Mouse (Mus musculus): ENCODE results near the gene Nedd9. TPM values are rescaled to one million over a fixed set of nuclear protein-coding genes. Genes with fewer than 3 reads are reported as not detected.

The Nedd9 gene
- total and polyA plus RNA-seq, 2 experiments from 2014 or later, result 10.1 to 28.2 TPM

DNA sequence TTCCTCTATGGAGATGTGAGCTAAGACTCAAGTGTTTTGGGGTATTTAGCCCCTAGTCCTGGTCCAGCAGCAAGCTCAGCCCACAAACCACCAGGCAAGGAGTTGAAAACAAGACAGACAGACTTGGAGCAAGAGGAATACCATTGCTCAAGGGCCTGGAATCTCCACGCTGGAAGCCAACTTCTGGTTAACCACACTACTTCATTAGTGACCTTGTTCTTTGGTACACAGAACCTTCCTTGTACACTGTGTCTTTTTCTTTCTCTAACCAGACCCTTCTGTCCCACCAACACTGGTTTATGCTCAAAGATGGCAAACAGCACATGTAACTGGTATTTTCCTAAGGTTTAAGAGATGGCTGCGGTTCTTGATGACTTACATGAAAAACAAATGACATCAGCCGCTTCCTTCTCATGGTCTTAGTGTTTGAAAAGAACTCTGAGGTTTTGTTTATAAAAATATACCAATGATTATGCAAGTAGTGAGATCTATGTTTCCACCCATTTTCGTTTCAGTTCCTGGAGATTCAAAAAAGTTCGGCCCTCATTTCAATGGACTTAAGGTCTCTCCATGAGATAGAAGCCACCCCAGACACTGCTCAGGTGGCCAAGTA is 33.5 kb upstream of the Nedd9 start:
- H3K9ac ChIP-seq (replicated peaks; ENCODE audit: low read depth, low read length), result no peak overlapping the region
- no peak for ATAC-seq (ENCODE audit: insufficient read depth, low read depth)
- no peak overlapping the region for H3K27ac ChIP-seq (ENCODE audit: low read depth)
- H3K4me1 ChIP-seq (ENCODE audit: control insufficient read depth, insufficient read depth), result peaks cover 5% of the 10 kb centered on the region; the same call in 1 of the 2 replicates
- 86% methylated on average over 5 of the region's 5 CpGs for WGBS
- TF ChIP-seq CTCF (IDR thresholded peaks at IDR 0.05; ENCODE audit: low read depth), result no peak
- no peak for TF ChIP-seq EP300 (IDR thresholded peaks at IDR 0.05; ENCODE audit: low read depth)
- DNase-seq (ENCODE audit: low spot score), result no peak
- H3K36me3 ChIP-seq (replicated peaks; ENCODE audit: control insufficient read depth, insufficient read depth, low read length), result no peaks in the 10 kb centered on the region
- H3K4me2 ChIP-seq (ENCODE audit: low read depth, low read length), result no peak overlapping the region
- no peaks in the 10 kb centered on the region for H3K9me3 ChIP-seq (replicated peaks; ENCODE audit: control insufficient read depth, low read length)
- no peaks in the 10 kb centered on the region for H3K27me3 ChIP-seq (ENCODE audit: control insufficient read depth, insufficient read depth, low read length)
- no peak overlapping the region for H3K4me3 ChIP-seq (ENCODE audit: low read depth, low read length)

- no peaks in the 10 kb centered on the region for H3K27me3 ChIP-seq (ENCODE audit: control insufficient read depth, insufficient read depth, low read length)
- no peak overlapping the region for H3K4me3 ChIP-seq (ENCODE audit: low read depth, low read length)
- H3K9me3 ChIP-seq (replicated peaks; ENCODE audit: control insufficient read depth, low read length), result no peaks in the 10 kb centered on the region
- H3K9ac ChIP-seq (replicated peaks; ENCODE audit: low read depth, low read length), result no peak overlapping the region
- peaks cover 5% of the 10 kb centered on the region; the same call in 1 of the 2 replicates for H3K4me1 ChIP-seq (ENCODE audit: control insufficient read depth, insufficient read depth)
- no peaks in the 10 kb centered on the region for H3K36me3 ChIP-seq (replicated peaks; ENCODE audit: control insufficient read depth, insufficient read depth, low read length)
- H3K27ac ChIP-seq (ENCODE audit: low read depth), result no peak overlapping the region
- TF ChIP-seq EP300 (IDR thresholded peaks at IDR 0.05; ENCODE audit: low read depth) (no peak), CTCF (IDR thresholded peaks at IDR 0.05; ENCODE audit: low read depth) (no peak)
- no peak overlapping the region for H3K4me2 ChIP-seq (ENCODE audit: low read depth, low read length)
- ATAC-seq (ENCODE audit: insufficient read depth, low read depth) (no peak), DNase-seq (ENCODE audit: low spot score) (no peak)
- WGBS, result 56% methylated on average over 4 of the region's 4 CpGs
These were observed 32.6 kb upstream of the Nedd9 start for GRCm38 (mm10) chr13:41519792-41520191.

- Histone ChIP-seq H3K36me3 (replicated peaks; ENCODE audit: control insufficient read depth, insufficient read depth, low read length) (no peaks in the 10 kb centered on the region), H3K27me3 (ENCODE audit: control insufficient read depth, insufficient read depth, low read length) (no peaks in the 10 kb centered on the region), H3K4me2 (ENCODE audit: low read depth, low read length) (no peak overlapping the region), H3K4me3 (ENCODE audit: low read depth, low read length) (no peak overlapping the region), H3K4me1 (ENCODE audit: control insufficient read depth, insufficient read depth) (peaks cover 5% of the 10 kb centered on the region), H3K9ac (replicated peaks; ENCODE audit: low read depth, low read length) (no peak overlapping the region), H3K9me3 (replicated peaks; ENCODE audit: control insufficient read depth, low read length) (no peaks in the 10 kb centered on the region), H3K27ac (ENCODE audit: low read depth) (no peak overlapping the region)
- ATAC-seq (ENCODE audit: insufficient read depth, low read depth) (no peak), DNase-seq (ENCODE audit: low spot score) (no peak)
- 77% methylated on average over 4 of the region's 4 CpGs for WGBS
- no peak for TF ChIP-seq CTCF (IDR thresholded peaks at IDR 0.05; ENCODE audit: low read depth)
- no peak for TF ChIP-seq EP300 (IDR thresholded peaks at IDR 0.05; ENCODE audit: low read depth)
These were observed 30.0 kb upstream of the Nedd9 start for GRCm38 (mm10) chr13:41517193-41517592.

DNA sequence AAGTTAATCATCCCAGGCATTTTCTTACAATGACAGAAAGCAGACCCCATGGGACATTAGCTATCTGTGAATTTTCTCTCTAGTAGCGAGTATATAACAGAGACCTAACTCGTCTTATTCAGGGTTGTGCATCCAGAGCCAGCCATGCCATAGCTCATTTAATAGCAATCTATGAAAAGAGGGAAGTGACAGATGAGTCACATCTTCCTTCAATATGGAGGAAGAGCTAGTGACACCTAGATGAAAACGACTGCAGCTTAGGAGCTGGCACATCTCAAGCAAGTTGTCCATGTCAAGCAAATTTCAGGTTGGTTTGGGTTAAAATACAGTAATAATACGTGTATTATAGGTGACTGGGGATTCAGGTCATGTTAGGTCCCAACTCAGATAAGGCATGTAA is 28.6 kb upstream of the Nedd9 start:
- ATAC-seq (ENCODE audit: insufficient read depth, low read depth), result no peak
- H3K9ac ChIP-seq (replicated peaks; ENCODE audit: low read depth, low read length), result no peak overlapping the region
- TF ChIP-seq CTCF (IDR thresholded peaks at IDR 0.05; ENCODE audit: low read depth) (no peak), EP300 (IDR thresholded peaks at IDR 0.05; ENCODE audit: low read depth) (no peak)
- 63% methylated on average over 4 of the region's 4 CpGs for WGBS
- H3K27me3 ChIP-seq (ENCODE audit: control insufficient read depth, insufficient read depth, low read length), result no peaks in the 10 kb centered on the region
- H3K4me1 ChIP-seq (ENCODE audit: control insufficient read depth, insufficient read depth), result peaks cover 14% of the 10 kb centered on the region
- no peaks in the 10 kb centered on the region for H3K9me3 ChIP-seq (replicated peaks; ENCODE audit: control insufficient read depth, low read length)
- no peaks in the 10 kb centered on the region for H3K36me3 ChIP-seq (replicated peaks; ENCODE audit: control insufficient read depth, insufficient read depth, low read length)
- no peak overlapping the region for H3K27ac ChIP-seq (ENCODE audit: low read depth)
- DNase-seq (ENCODE audit: low spot score), result no peak
- no peak overlapping the region for H3K4me2 ChIP-seq (ENCODE audit: low read depth, low read length)
- H3K4me3 ChIP-seq (ENCODE audit: low read depth, low read length), result no peak overlapping the region

DNA sequence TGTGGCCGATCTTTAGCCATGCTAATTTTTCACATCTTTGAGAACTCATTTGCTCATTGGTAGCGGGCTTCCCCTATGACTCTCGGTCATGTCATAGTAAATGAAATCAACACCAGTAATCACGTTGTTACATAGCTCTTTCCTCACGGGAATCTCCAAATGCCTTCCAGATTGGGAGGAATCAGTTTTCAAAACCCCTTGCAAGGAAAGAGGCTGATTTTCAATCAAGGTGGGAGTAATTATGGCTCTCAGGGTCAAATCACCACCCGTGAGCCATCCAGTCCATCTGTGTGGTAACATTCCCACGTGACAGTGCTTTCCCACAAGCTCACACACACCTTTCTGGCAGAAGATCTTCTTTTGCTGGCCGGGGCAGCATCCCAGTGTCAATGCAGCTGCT is 27.8 kb upstream of the Nedd9 start:
- DNase-seq (ENCODE audit: low spot score) (no peak), ATAC-seq (ENCODE audit: insufficient read depth, low read depth) (no peak)
- no peaks in the 10 kb centered on the region for H3K9me3 ChIP-seq (replicated peaks; ENCODE audit: control insufficient read depth, low read length)
- WGBS, result 79% methylated on average over 8 of the region's 8 CpGs
- H3K27ac ChIP-seq (ENCODE audit: low read depth), result no peak overlapping the region
- no peaks in the 10 kb centered on the region for H3K27me3 ChIP-seq (ENCODE audit: control insufficient read depth, insufficient read depth, low read length)
- H3K9ac ChIP-seq (replicated peaks; ENCODE audit: low read depth, low read length), result no peak overlapping the region
- no peak overlapping the region for H3K4me2 ChIP-seq (ENCODE audit: low read depth, low read length)
- H3K4me1 ChIP-seq (ENCODE audit: control insufficient read depth, insufficient read depth), result peaks cover 21% of the 10 kb centered on the region
- TF ChIP-seq EP300 (IDR thresholded peaks at IDR 0.05; ENCODE audit: low read depth), result no peak
- TF ChIP-seq CTCF (IDR thresholded peaks at IDR 0.05; ENCODE audit: low read depth), result no peak
- H3K36me3 ChIP-seq (replicated peaks; ENCODE audit: control insufficient read depth, insufficient read depth, low read length), result no peaks in the 10 kb centered on the region
- H3K4me3 ChIP-seq (ENCODE audit: low read depth, low read length), result no peak overlapping the region

GRCm38 (mm10) chr13:41513456-41513855 is 26.3 kb upstream of the Nedd9 start:
- H3K4me2 ChIP-seq (ENCODE audit: low read depth, low read length), result no peak overlapping the region
- ATAC-seq (ENCODE audit: insufficient read depth, low read depth) (no peak), DNase-seq (ENCODE audit: low spot score) (no peak)
- H3K27ac ChIP-seq (ENCODE audit: low read depth), result no peak overlapping the region
- no peaks in the 10 kb centered on the region for H3K9me3 ChIP-seq (replicated peaks; ENCODE audit: control insufficient read depth, low read length)
- peaks cover 16% of the 10 kb centered on the region for H3K4me1 ChIP-seq (ENCODE audit: control insufficient read depth, insufficient read depth)
- TF ChIP-seq CTCF (IDR thresholded peaks at IDR 0.05; ENCODE audit: low read depth) (no peak), EP300 (IDR thresholded peaks at IDR 0.05; ENCODE audit: low read depth) (no peak)
- H3K4me3 ChIP-seq (ENCODE audit: low read depth, low read length), result no peak overlapping the region
- no peaks in the 10 kb centered on the region for H3K36me3 ChIP-seq (replicated peaks; ENCODE audit: control insufficient read depth, insufficient read depth, low read length)
- H3K27me3 ChIP-seq (ENCODE audit: control insufficient read depth, insufficient read depth, low read length), result no peaks in the 10 kb centered on the region
- WGBS, result 91% methylated on average over 3 of the region's 3 CpGs
- no peak overlapping the region for H3K9ac ChIP-seq (replicated peaks; ENCODE audit: low read depth, low read length)

Data from heart, postnatal 0 days (tissue).